Mouse (Mus musculus) spleen, adult 2 months (tissue): ENCODE results near the gene B4galt5. TPM values are rescaled to one million over a fixed set of nuclear protein-coding genes. Genes with fewer than 3 reads are reported as not detected.

Experiments
- DNase-seq, 2 experiments: peaks; one replicate each; pipeline versions ENCODE4 v3.0.0 to v3.0.0-alpha.2; 2012 to 2021; ENCODE audit warnings: low spot score in 2 of 2, low read depth in 1 of 2
- H3K27ac ChIP-seq: fragments of 200-500 bp; 2 replicates; pipeline ENCODE4 v1.5.1; 2012; ENCODE audit warnings: low read length, inconsistent platforms; ENCODE audit not compliant: insufficient read depth
- H3K27me3 ChIP-seq: fragments of 200-500 bp; 2 replicates; pipeline ENCODE4 v1.6.1; 2012; ENCODE audit warnings: mild to moderate bottlenecking, moderate library complexity, low read length, inconsistent platforms; ENCODE audit not compliant: control insufficient read depth, insufficient read depth
- H3K36me3 ChIP-seq: fragments of 200-500 bp; 2 replicates; pipeline ENCODE4 v1.6.1; 2012; ENCODE audit warnings: mild to moderate bottlenecking, low read length, inconsistent platforms; ENCODE audit not compliant: control insufficient read depth, insufficient read depth
- H3K4me1 ChIP-seq: fragments of 200-500 bp; 2 replicates; pipeline ENCODE4 v1.6.1; 2011; ENCODE audit warnings: inconsistent platforms; ENCODE audit not compliant: control insufficient read depth, insufficient read depth, insufficient read length
- H3K4me3 ChIP-seq: fragments of 200-500 bp; 2 replicates; pipeline ENCODE4 v1.5.1; 2011; ENCODE audit warnings: mild to moderate bottlenecking, inconsistent platforms; ENCODE audit not compliant: insufficient read depth, insufficient read length; ENCODE audit errors: extremely low read depth
- CTCF ChIP-seq: fragments of 200-500 bp; IDR thresholded peaks from 2 replicates; pipeline ENCODE4 v1.5.1; 2011; ENCODE audit warnings: mild to moderate bottlenecking, inconsistent platforms; ENCODE audit not compliant: insufficient read depth, insufficient read length, insufficient replicate concordance; ENCODE audit errors: extremely low read depth
- POLR2A ChIP-seq: fragments of 200-500 bp; IDR thresholded peaks from 2 replicates; pipeline ENCODE4 v1.6.1; 2011; ENCODE audit warnings: low read depth, low read length, inconsistent platforms
- WGBS: fragments of 180-500 bp; shearing (Covaris S2); methylation state at CpG from one replicate; pipeline ENCODE4 v1.1.7; 2018; 5-methylcytosine and 5-hydroxymethylcytosine counted together
- polyA plus RNA-seq: library from polyadenylated mRNA; depleted of rRNA; stranded (reverse); fragments of >200 nt; gene quantifications from 2 replicates; pipeline ENCODE4 v1.2.3, GENCODE M21; 2012

Gene B4galt5
- polyA plus RNA-seq, 1 experiment: 20.5 TPM

GRCm38 (mm10) chr2:167334312-167334711, 14.7 kb downstream of the B4galt5 start:
- TF ChIP-seq CTCF (no peak), POLR2A (no peak)
- Histone ChIP-seq H3K36me3 (no peaks in the 10 kb centered on the region), H3K27me3 (no peaks in the 10 kb centered on the region), H3K4me3 (no peak overlapping the region), H3K27ac (no peak overlapping the region), H3K4me1 (peaks cover 18% of the 10 kb centered on the region; the same call in 1 of the 2 replicates)
- 76% methylated on average over 4 of the region's 4 CpGs for WGBS
- DNase-seq: no peak

GRCm38 (mm10) chr2:167333450-167333849, 15.5 kb downstream of the B4galt5 start:
- Histone ChIP-seq H3K4me3 (no peak overlapping the region), H3K27ac (no peak overlapping the region), H3K4me1 (peaks cover 18% of the 10 kb centered on the region; the same call in 1 of the 2 replicates), H3K36me3 (no peaks in the 10 kb centered on the region), H3K27me3 (no peaks in the 10 kb centered on the region)
- 88% methylated on average over 6 of the region's 6 CpGs for WGBS
- no peak for TF ChIP-seq POLR2A
- no peak for TF ChIP-seq CTCF
- DNase-seq: no peak

DNA sequence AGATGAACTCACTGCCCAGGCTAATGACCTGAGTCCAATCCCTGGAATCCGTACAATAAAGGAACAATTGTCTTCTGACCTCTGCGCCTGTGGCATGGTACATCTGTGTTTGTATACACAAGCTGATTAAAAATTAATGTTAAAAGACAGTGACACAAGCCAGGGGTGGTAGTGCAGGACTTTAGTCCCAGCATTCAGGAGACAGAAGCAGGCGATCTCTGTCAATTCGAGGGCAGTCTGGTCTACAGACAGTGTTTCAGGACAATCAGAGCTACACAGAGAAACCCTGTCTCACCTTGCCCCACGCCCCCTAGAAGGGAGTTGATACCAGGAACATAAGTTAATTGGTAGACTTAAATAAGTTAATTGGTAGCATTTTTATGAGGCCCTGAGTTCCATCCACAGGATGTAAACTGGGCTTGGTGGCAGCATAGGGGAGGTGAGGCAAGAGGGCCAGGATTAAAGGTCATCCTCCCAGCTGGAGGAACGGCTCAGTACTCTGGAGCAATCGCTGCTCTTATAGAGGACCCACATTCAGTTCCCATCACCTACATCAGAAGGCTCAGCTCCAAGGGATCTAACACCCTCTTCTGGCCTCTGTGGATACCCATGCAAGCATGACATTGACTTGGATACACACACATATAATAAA, 16.5 kb downstream of the B4galt5 start:
- 90% methylated on average over 7 of the region's 7 CpGs for WGBS
- TF ChIP-seq CTCF (no peak), POLR2A (no peak)
- Histone ChIP-seq H3K27ac (no peak overlapping the region), H3K27me3 (no peaks in the 10 kb centered on the region), H3K36me3 (no peaks in the 10 kb centered on the region), H3K4me3 (no peak overlapping the region), H3K4me1 (peaks cover 18% of the 10 kb centered on the region; the same call in 1 of the 2 replicates)
- no peak for DNase-seq

GRCm38 (mm10) chr2:167331432-167331921, 17.5 kb downstream of the B4galt5 start:
- no peak overlapping the region for H3K4me3 ChIP-seq
- WGBS: 71% methylated on average over 5 of the region's 5 CpGs
- H3K36me3 ChIP-seq: no peaks in the 10 kb centered on the region
- no peak overlapping the region for H3K27ac ChIP-seq
- H3K4me1 ChIP-seq: peaks cover 18% of the 10 kb centered on the region; the same call in 1 of the 2 replicates
- DNase-seq: no peak
- no peaks in the 10 kb centered on the region for H3K27me3 ChIP-seq
- TF ChIP-seq CTCF (no peak), POLR2A (no peak)

DNA sequence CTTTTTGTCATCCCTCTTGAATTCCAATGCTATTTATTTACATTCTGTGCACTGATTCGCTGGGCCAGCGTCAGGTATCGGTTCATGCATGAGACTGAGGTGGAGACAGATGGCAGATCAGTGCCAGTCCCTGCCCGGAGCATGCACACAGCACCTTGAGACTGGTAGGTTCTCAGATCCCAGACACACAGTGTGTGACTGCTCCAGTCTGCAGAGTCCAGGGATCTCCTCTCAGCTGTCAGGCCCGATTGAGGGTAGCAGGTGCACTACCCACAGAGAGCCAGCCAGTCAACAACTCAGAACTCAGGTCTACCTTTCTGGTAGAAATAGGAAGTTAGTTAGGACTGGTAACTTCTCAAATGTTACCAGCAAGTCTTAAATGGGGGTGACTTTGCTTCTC, 18.4 kb downstream of the B4galt5 start:
- no peak overlapping the region for H3K27ac ChIP-seq
- WGBS: 79% methylated on average over 5 of the region's 5 CpGs

GRCm38 (mm10) chr2:167329478-167330262, 19.3 kb downstream of the B4galt5 start:
- TF ChIP-seq CTCF (no peak), POLR2A (no peak)
- Histone ChIP-seq H3K27me3 (no peaks in the 10 kb centered on the region), H3K4me3 (no peak overlapping the region), H3K4me1 (peaks cover 5% of the 10 kb centered on the region; the same call in 1 of the 2 replicates), H3K27ac (no peak overlapping the region), H3K36me3 (no peaks in the 10 kb centered on the region)
- WGBS: 92% methylated on average over 9 of the region's 9 CpGs
- DNase-seq: no peak

More for the DNA sequence above, 18.4 kb downstream of the B4galt5 start:
- Histone ChIP-seq H3K27me3 (no peaks in the 10 kb centered on the region), H3K4me1 (peaks cover 13% of the 10 kb centered on the region; the same call in 1 of the 2 replicates), H3K36me3 (no peaks in the 10 kb centered on the region), H3K4me3 (no peak overlapping the region)
- DNase-seq: no peak
- TF ChIP-seq CTCF (no peak), POLR2A (no peak)
